Mouse (Mus musculus): ENCODE results near the gene Hist1h3c.
"Not testable (repeated sequence)": the region's sequence is repeated elsewhere in the genome, so short reads cannot be mapped to it uniquely, and the experiment has no call there.

Hist1h3c gene

DNA sequence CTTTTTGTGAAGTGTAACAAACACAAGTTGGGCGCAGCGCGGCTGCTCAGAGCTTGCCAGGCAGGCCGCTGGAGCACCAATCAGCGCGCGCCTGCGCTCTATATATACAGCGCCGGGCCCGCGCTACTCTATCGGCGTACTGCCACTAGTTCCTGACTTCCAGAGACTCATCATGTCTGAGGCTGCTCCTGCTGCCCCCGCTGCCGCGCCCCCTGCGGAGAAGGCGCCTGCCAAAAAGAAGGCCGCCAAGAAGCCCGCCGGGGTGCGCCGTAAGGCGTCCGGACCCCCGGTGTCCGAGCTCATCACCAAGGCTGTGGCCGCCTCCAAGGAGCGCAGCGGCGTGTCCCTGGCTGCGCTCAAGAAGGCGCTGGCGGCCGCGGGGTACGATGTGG lies 6.7 kb downstream of the Hist1h3c start, which contains the start of gene Hist1h1c:
Gene Hist1h1c, plus strand, starts transcription at position 132 of the 392 bp plus-strand sequence.
- DNase-seq, result peak; percentile 95

- no peak for DNase-seq
Measured at GRCm38 (mm10) chr13:23738041-23738440, 7.4 kb downstream of the Hist1h3c start.

- no peak for DNase-seq
Measured at GRCm38 (mm10) chr13:23737091-23737490, 8.3 kb downstream of the Hist1h3c start.

GRCm38 (mm10) chr13:23732156-23732804 lies 13.1 kb downstream of the Hist1h3c start:
- DNase-seq, result peak; percentile 65

- peak; percentile 91 for DNase-seq
Measured at GRCm38 (mm10) chr13:23730479-23730878, 14.9 kb downstream of the Hist1h3c start.

- no peak for DNase-seq
Measured at GRCm38 (mm10) chr13:23729706-23730105, 15.7 kb downstream of the Hist1h3c start.

DNA sequence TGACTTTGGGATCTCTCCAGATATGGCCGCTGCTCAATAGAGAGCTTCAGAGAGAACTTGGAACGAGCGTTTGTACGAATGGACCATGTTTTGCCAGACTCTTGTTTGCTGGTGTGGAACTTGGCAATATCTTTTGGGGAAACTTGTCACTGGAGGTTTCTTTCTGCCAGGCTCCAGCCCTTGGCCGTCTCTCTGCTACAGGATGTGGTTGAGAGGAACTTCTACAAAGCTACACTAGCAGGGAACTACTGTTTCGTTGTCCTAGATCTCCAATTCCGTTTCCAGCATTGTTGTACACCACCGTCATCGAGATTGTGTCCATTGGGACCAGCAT lies 16.2 kb downstream of the Hist1h3c start:
- DNase-seq, result no peak

DNA sequence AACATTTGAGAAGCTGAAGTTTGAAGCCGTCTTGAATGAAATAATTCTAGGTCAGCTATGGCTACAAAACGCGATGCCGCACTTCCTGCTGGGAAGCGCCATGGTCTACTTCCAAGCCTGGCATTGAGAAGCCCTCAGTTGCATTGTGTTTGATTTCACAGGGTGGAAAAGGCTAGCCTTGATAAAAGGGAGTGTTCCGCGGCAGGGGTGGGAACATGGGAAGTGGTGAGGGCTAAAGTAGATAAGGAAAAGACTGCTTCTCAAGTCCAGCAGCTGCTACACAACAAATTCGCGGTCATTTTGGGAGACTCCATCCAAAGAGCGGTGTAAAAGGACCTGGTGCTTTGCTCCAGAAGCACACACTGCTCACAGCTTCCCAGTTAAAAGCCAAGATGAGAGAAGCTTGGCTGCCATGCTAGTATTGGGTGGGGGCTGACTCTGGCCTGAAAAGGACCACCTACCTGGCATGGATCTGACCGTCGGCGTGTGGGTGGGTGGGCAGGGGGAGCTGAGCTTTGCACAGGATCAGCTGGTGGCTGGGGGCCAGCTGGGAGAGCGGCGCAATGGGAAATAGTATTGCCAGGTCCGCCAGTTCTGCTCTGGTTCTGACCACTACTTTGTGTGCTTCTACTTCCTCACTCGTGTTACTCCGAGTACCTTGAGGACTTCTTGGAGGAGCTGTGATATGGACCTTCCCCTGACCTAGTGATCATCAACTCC lies 16.8 kb downstream of the Hist1h3c start:
- DNase-seq, result no peak

- no peak for DNase-seq
Measured at GRCm38 (mm10) chr13:23725213-23725612, 20.2 kb downstream of the Hist1h3c start.

- DNase-seq, result no peak
Measured at GRCm38 (mm10) chr13:23724239-23724638, 21.2 kb downstream of the Hist1h3c start.

DNA sequence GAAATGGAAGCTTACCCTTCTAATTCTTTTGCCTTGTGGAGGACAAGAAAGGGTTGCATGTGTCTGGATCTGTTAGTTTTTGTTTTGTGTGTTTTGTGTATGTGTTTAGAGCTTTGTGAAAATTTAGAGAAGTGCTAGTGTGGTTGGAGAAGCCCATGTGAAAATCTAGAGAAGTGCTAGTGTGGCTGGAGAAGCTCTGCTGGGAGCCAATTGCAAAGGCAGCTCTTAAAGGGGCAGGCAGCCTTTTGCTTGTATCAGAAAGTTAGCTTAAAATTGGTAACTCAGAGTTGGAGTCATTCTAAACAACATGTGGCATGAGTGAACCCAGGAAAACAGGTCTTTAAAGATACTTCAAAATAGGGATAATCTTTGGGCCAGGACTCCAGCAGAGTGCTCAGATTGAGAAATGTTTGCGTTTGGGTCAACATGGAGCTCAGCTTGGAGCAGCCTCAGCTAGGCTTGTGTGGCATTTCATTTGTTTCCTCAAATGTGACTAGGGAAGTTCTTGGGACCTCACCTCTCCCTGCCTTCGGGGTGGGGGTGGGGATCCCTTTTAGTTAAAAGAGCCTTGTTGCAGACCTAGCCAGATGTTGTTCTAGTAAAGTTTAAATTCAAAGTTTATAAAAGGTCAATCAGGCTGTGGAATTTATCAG lies 27.7 kb downstream of the Hist1h3c start:
- DNase-seq, result not testable (repeated sequence)

DNA sequence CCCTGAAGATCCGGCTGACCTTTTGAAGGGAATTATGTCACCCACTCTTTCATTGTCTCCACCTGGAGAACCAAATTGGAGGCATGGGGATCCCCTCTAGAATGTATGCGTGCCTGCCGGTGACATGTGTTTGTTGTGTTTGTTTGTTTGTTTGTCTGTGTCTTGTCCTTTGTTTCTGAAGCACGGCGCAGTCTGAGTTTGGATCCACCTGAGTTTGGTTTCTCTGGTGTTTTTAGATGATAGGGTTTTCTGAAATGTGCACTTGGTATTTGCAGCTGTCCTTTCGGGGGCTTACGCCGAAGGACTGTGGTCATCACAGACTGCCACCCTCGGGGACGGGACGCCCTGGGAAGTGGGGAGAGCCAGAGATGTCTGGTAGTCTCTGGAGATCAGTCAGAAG lies 28.2 kb downstream of the Hist1h3c start:
- DNase-seq, result no peak

DNA sequence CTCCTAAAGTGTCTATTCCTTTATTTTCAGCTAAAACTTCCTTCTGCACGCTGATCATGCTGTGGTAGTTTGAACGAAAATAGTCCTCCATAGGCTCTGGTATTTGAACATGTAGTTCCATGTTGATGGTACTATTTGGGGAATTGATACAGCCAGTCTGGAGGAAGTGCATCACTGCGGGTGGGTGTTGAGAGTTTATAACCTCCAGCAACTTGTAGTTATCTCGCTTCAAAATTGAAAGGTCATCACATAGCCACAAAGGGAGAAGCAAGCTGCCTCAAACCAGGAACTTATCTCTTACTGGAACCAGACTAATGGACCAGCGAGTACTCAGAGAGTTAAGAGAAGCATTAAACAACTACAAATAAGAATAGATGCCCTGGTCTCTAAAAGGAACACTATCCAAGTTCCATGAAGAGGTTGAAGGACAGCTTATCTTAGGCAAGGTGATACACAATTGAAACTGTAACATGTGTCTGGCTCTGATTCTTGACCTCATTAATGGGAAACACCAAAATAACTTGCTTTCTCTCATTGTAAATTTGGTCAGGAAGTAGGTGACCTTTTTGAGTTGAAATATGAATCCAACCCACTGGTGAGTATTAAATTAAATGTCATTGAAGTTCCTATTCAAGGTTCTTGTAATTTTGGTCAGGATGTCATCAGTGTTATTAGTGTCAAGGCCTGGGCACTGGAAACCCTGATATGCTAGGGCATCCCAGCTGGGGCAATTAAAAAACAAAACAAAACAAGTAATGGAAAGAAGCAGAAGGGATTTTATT lies 28.9 kb downstream of the Hist1h3c start:
- no peak for DNase-seq

GRCm38 (mm10) chr13:23710374-23711089 lies 34.9 kb downstream of the Hist1h3c start, which contains the start of gene Hfe:
Gene Hfe (minus strand): TSS chr13:23710854.
- DNase-seq, result peak; percentile 53

DNA sequence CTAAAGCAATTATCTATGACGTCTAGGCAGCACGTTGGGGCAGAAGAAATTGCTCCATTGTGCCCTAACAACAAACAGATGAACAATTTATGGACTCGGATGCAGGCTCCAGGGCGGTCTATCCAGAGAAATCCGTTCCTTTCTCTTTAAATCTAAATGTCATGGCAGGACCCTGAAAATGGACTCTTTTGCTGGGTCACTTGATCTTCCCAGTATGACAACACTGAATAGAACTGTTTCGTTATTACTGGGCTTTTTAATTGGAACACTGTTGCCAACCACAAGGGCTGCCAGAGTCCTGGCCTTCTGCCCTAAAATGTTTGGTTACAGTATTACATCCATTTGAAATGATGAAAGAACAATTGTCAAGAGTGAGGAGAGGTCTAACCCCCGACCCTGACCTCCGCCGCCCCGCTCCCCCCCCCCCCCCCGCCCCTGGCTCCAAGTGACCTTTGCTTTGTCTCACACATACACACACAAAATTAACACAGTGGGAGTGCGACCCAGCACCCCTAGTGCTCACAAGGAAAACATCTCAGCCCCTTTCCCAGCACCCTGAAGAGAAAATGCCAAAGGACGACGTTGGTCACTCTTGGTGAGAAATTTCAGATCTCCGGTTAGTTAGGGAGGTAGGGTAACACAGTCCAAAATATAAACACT lies 35.6 kb downstream of the Hist1h3c start:
- DNase-seq, result peak; percentile 35

- DNase-seq, result no peak
Measured at GRCm38 (mm10) chr13:23708654-23709053, 36.7 kb downstream of the Hist1h3c start.

- no peak for DNase-seq
Measured at GRCm38 (mm10) chr13:23708041-23708440, 37.4 kb downstream of the Hist1h3c start.

DNA sequence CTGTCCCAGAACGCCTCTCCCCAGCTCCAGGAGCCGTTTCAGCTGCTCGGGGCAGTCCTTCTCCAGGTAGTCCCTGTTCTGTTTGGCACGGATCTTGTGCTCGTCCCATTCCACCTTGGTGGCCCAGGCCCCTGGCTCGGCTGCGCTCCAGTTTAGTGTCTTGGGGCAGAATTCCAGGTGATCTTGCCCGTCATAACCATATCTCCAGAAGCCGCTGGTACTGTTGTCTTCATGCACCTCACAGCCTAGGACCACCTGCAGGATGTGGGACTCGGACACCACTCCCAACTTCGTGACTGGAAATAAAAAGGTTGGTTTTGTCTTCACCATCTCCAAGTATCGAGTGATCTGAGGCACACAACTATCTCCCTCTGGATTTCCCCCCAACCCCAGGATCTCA lies 38.6 kb downstream of the Hist1h3c start:
- no peak for DNase-seq

DNA sequence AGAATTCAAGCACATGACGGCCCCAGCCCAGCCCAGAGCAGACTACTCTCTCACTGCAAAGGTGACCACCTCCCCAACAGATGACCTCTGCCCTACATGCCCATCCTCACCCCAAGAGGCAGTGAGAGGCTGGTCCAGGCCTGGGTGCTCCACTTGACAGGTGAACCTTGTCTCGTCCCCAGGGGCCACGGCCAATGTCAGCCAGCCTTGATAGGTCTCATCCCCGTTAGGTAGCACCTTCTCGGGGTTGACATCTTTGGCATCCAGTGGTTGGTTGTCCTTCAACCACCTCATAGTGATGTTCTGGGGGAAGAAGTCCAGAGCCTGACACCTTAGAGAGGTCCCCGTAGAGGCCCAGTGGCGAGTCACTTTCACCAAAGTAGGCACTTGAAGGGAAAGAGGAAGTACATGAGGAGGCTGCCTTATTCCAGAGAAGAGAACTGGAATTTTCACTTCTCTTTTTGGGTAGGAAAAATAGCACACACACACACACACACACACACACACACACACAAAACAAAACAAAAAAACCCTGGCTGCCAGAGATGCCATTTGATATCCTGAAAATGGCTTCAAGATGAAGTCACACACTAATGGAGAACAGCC lies 39.5 kb downstream of the Hist1h3c start:
- DNase-seq, result no peak

DNA sequence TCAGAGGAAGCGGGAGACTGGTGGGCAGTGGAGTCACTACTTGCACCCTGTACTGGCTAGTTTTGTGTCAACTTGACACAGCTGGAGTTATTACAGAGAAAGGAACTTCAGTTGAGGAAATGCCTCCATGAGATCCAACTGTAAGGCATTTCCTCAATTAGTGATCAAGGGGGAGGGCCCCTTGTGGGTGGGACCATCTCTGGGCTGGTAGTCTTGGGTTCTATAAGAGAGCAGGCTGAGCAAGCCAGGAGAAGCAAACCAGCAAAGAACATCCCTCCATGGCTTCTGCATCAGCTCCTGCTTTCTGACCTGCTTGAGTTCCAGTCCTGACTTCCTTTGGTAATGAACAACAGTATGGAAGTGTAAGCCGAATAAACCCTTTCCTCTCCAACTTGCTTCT lies 42.6 kb downstream of the Hist1h3c start:
- not testable (repeated sequence) for DNase-seq

DNA sequence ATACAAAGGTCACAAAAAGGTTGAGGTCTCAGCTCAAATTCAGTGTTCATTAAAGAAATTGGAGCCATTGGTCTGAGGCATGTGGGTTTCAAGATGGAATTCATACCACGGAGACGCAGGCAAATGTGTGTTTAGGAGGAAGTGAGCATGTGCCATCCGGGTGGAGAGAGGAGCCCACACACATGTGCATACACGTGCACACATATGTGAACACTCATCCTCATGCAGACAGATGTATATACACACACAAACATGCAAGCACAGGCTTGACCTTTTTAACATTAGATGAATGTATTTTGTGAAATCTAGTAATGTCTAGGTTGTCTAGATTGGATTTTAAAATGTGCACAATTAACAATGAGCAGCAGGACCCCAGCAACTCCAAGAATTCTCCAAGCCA lies 43.2 kb downstream of the Hist1h3c start:
- DNase-seq, result no peak
